Mouse (Mus musculus) urinary bladder, postnatal 14 days (tissue): ENCODE measurements around the gene 1810013L24Rik.
"Not testable (repeated sequence)": the region's sequence is repeated elsewhere in the genome, so short reads cannot be mapped to it uniquely, and the experiment has no call there.

Source experiments
- DNase-seq: peaks from one replicate; pipeline ENCODE4 v3.0.0; 2021; ENCODE audit warnings: low spot score

The 1810013L24Rik gene

DNA sequence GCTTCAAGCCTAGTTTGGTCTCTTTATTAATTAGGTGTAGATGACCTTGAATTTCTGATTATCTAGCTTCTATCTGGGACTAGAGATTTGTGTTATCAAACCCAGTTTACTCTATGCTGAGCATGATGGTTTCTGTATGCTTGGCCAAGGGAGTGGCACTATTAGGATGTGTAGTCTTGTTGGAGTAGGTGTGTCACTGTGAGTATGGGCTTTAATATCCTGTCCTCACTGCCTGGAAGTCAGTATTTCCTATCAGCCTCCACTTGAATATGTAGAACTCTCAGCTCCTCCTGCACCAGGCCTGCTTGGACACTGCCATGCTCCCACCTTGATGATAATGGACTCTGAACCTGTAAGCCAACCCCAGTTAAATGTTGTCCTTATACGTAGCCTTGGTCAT, 7.0 kb downstream of the 1810013L24Rik start:
- no peak for DNase-seq

DNA sequence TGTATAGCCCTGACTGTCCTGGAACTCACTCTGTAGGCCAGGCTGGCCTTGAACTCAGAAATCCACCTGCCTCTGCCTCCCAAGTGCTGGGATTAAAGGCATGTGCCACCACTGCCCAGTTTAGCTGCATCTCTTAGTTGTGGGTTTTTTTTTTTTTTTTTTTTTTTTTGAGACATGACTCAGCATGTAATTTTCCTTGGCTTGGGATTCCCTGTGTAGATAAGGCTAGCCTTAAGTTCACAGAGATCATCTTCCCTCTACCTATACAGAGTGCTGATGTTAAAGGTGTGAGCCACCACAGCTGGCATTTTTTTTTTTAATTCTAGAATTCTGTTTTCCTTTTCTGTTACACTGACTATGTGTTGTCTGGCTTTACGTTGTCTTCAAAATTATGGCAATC, 7.7 kb downstream of the 1810013L24Rik start:
- no peak for DNase-seq

DNA sequence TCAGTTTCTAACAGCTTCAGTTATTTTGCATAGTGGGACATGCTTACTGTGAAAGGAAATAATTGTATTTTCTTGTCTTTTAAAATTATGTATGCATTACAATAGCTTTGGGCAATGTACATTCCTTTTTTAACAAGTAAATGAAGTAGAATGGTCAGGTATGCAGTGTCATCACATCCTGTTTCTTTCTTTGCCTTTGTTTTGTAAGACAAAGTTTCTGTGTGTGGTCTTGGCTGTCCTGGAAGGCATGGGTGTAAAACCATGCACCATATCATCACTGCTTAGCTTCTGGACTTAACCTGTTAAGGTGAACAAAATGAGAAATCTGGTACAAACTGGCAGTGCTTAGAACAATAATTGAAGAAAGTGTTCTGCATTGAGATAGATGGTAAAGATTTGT, 9.0 kb downstream of the 1810013L24Rik start:
- no peak for DNase-seq

GRCm38 (mm10) chr16:8840557-8840956, 10.7 kb downstream of the 1810013L24Rik start:
- DNase-seq: no peak

GRCm38 (mm10) chr16:8842962-8843361, 13.1 kb downstream of the 1810013L24Rik start:
- DNase-seq: no peak

- no peak for DNase-seq
Measured at GRCm38 (mm10) chr16:8843580-8844175, 13.8 kb downstream of the 1810013L24Rik start.

DNA sequence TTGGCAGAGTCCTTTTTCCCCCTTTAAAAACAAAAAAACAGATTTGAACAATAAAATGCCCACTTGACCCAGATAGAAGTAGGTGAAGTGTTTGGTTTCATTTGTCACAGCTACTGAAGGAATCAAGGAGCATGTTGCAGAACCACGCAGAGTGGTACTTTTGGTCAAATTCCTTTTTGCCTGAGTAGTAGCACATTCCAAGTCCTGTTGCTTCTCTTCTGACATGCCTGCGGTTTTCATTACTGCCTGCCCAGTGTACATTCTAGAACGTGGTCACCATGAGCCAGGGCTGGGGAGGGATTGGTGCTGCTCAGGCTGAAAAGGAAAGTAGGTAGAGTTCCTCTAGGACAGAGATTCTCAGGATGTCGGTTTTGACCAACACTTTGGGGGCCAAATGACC, 16.1 kb downstream of the 1810013L24Rik start:
- DNase-seq: no peak

GRCm38 (mm10) chr16:8848309-8849068, 18.6 kb downstream of the 1810013L24Rik start:
- DNase-seq: no peak

- DNase-seq: no peak
Measured at GRCm38 (mm10) chr16:8849929-8850328, 20.0 kb downstream of the 1810013L24Rik start.

GRCm38 (mm10) chr16:8855143-8855542, 25.2 kb downstream of the 1810013L24Rik start:
- no peak for DNase-seq

- no peak for DNase-seq
Measured at GRCm38 (mm10) chr16:8856820-8857219, 26.9 kb downstream of the 1810013L24Rik start.

DNA sequence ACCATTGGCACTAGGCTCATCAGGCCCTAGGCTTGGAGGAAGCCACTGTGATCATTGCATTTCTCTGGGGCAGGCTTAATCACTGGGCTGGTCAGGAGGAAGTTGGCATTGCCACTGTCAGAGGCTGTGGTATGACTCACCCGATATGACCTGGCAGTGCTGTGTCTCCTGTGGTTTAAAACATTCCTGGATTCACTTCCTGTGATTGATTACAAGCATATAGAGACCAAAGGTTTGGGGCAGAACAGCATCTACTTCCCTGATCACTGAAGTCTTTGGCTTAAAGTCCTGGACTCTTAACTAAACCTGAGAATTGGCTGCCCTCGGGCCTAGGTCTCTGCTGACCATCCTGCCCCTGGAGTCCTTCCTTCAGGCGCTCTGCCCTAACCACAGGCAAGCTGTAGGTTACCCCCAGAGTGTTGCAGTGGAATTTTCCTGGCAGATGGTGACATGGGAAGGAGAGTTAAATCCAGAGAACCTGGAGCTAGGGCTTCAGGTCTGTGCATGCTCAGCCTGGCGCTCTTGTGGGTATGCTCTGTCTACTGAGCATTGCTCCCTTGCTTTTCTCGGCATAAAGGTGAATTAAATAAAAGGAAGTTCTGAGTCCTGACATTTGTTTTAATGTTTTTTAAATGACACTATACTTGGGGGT, 32.6 kb downstream of the 1810013L24Rik start:
- DNase-seq: peak; percentile 32

- peak; percentile 43 for DNase-seq
Measured at GRCm38 (mm10) chr16:8864223-8864631, 34.3 kb downstream of the 1810013L24Rik start.

DNA sequence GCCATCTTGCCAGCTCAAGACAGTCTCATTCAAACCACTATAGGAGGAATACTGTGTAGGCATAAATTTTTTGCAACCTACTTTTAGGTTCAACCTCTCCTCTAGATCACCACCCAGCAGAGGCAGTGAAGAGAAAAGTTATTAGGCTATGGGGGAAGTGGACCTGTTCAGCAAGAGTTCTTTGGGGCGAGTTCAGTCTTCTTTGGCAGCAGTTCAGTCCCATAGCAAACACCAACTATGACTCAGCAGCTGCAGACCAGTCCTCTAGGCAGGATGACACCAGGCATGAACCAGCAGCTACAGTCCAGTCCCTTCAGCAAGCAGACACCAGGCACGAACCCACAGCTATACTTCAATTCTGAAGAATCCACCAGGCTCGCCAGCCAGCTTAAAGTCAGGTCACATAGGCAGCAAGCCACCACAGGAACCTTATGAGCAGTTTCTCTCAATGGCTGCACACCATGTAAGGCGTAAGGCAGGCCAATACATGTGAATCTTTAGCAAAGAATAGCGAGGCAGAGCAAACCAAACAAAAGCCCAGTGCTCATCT, 37.6 kb downstream of the 1810013L24Rik start:
- DNase-seq: peak; percentile 16

DNA sequence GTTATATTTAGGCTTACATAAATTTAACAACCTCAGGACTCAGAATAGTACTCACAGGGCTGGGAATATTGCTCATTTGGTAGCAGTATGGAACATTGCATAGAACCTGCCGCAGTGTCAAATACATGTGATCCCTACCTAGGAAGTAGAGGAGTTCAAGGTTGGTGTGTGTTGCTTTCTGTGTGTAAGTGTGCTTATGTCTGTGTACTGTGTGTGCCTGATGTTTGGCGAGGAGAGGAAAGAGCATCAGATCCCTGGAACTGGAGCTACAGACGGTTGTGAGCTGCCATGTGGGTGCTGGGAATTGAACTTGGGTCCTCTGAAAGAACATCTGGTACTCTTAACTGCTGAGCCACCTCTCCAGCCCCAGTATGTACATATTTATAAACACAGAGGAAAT, 38.6 kb downstream of the 1810013L24Rik start:
- no peak for DNase-seq

- DNase-seq: peak; percentile 70
Measured at GRCm38 (mm10) chr16:8869715-8870114, 39.8 kb downstream of the 1810013L24Rik start.

DNA sequence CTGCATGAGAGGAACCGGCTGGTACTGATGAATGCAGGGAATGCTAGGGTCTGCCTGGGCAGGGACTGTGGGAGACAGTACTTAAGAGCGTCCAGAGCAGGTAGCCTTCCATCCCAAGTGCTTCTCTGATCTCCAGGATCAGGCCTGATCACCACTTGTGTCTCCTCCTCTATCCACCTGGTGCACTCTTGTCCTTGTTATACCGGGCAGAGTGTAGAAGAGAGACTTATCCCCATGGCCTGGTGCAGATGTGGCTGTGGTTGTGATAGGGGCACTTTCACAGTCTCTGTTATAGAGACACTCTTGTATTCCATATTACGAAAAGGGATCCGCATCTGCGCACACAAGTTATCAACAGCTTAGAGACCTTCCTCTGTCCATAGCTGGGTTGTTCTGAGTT, 41.5 kb downstream of the 1810013L24Rik start:
- DNase-seq: no peak

GRCm38 (mm10) chr16:8872019-8872418, 42.1 kb downstream of the 1810013L24Rik start:
- no peak for DNase-seq

GRCm38 (mm10) chr16:8872486-8872885, 42.6 kb downstream of the 1810013L24Rik start:
- DNase-seq: no peak

DNA sequence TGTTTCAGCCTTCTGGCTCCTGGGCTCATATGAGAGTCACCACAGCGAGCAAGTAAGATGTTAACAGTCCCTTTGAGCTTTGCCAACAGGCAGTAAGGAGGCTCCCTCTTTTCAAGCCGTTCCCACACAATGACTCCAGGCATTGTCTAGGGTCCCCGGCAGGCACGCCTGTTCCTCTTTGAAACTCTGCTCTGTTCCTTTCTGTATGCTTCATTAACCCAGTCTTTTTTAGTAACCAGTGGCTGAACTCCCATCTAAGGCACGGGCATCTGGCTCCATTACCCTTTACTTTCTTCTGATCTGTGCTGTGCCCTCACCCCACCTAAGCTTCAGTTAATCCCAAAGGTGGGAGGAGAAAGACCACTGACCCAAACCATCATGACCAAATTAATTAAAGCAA, 50.2 kb downstream of the 1810013L24Rik start:
- DNase-seq: no peak

GRCm38 (mm10) chr16:8883674-8884241, 53.9 kb downstream of the 1810013L24Rik start:
- peak; percentile 80 for DNase-seq

- DNase-seq: not testable (repeated sequence)
Measured at GRCm38 (mm10) chr16:8894214-8894613, 64.3 kb downstream of the 1810013L24Rik start.
